Mouse (Mus musculus): ENCODE data around the gene Il17f. TPM values are rescaled to one million over a fixed set of nuclear protein-coding genes. Genes with fewer than 3 reads are reported as not detected.
A peak's percentile ranks its signal among the peaks of the same experiment; 100 is the strongest.

Il17f gene
- total and polyA plus RNA-seq, 2 experiments from 2014 or later: not detected

GRCm38 (mm10) chr1:20825036-20825435 is 34.6 kb upstream of the Il17f start:
- H3K27me3 ChIP-seq (ENCODE audit: insufficient read depth, low read length): no peaks in the 10 kb centered on the region
- no peaks in the 10 kb centered on the region for H3K4me1 ChIP-seq (ENCODE audit: insufficient read depth)
- no peak overlapping the region for H3K27ac ChIP-seq (ENCODE audit: low read depth, low read length)
- H3K4me2 ChIP-seq (ENCODE audit: low read depth): no peak overlapping the region
- ATAC-seq (no peak), DNase-seq (no peak)
- no peak overlapping the region for H3K4me3 ChIP-seq (ENCODE audit: low read depth, low read length)
- no peak overlapping the region for H3K9ac ChIP-seq
- TF ChIP-seq CTCF (IDR thresholded peaks at IDR 0.05; ENCODE audit: low read depth): no peak
- H3K36me3 ChIP-seq (ENCODE audit: insufficient read depth): no peaks in the 10 kb centered on the region
- H3K9me3 ChIP-seq (ENCODE audit: low read length): no peaks in the 10 kb centered on the region

GRCm38 (mm10) chr1:20823906-20824305 is 33.5 kb upstream of the Il17f start:
- 6% methylated on average over 2 of the region's 2 CpGs for WGBS

GRCm38 (mm10) chr1:20823471-20823870 is 33.1 kb upstream of the Il17f start:
- ATAC-seq: no peak
- Histone ChIP-seq H3K27ac (ENCODE audit: low read depth, low read length) (no peak overlapping the region), H3K4me3 (ENCODE audit: low read depth, low read length) (no peak overlapping the region), H3K9ac (no peak overlapping the region), H3K4me1 (ENCODE audit: insufficient read depth) (no peaks in the 10 kb centered on the region), H3K36me3 (ENCODE audit: insufficient read depth) (no peaks in the 10 kb centered on the region), H3K9me3 (ENCODE audit: low read length) (no peaks in the 10 kb centered on the region), H3K4me2 (ENCODE audit: low read depth) (no peak overlapping the region), H3K27me3 (ENCODE audit: insufficient read depth, low read length) (no peaks in the 10 kb centered on the region)
- no peak for TF ChIP-seq CTCF (IDR thresholded peaks at IDR 0.05; ENCODE audit: low read depth)
- WGBS: 16% methylated on average over 4 of the region's 4 CpGs
- no peak for DNase-seq

More at GRCm38 (mm10) chr1:20823906-20824305, 33.5 kb upstream of the Il17f start:
- no peak overlapping the region for H3K9ac ChIP-seq
- H3K36me3 ChIP-seq (ENCODE audit: insufficient read depth): no peaks in the 10 kb centered on the region
- no peak overlapping the region for H3K4me3 ChIP-seq (ENCODE audit: low read depth, low read length)
- H3K4me1 ChIP-seq (ENCODE audit: insufficient read depth): no peaks in the 10 kb centered on the region
- no peak for TF ChIP-seq CTCF (IDR thresholded peaks at IDR 0.05; ENCODE audit: low read depth)
- H3K27me3 ChIP-seq (ENCODE audit: insufficient read depth, low read length): no peaks in the 10 kb centered on the region
- DNase-seq: no peak
- H3K4me2 ChIP-seq (ENCODE audit: low read depth): no peak overlapping the region
- no peak overlapping the region for H3K27ac ChIP-seq (ENCODE audit: low read depth, low read length)
- no peak for ATAC-seq
- H3K9me3 ChIP-seq (ENCODE audit: low read length): no peaks in the 10 kb centered on the region

- Histone ChIP-seq H3K4me2 (ENCODE audit: low read depth) (no peak overlapping the region), H3K36me3 (ENCODE audit: insufficient read depth) (no peaks in the 10 kb centered on the region), H3K9me3 (ENCODE audit: low read length) (no peaks in the 10 kb centered on the region), H3K4me3 (ENCODE audit: low read depth, low read length) (no peak overlapping the region), H3K27ac (ENCODE audit: low read depth, low read length) (no peak overlapping the region), H3K9ac (no peak overlapping the region), H3K27me3 (ENCODE audit: insufficient read depth, low read length) (no peaks in the 10 kb centered on the region), H3K4me1 (ENCODE audit: insufficient read depth) (no peaks in the 10 kb centered on the region)
- ATAC-seq (no peak), DNase-seq (no peak)
- no peak for TF ChIP-seq CTCF (IDR thresholded peaks at IDR 0.05; ENCODE audit: low read depth)
- 87% methylated on average over 4 of the region's 4 CpGs for WGBS
These were observed 30.5 kb upstream of the Il17f start for GRCm38 (mm10) chr1:20820959-20821358.

- Histone ChIP-seq H3K27ac (ENCODE audit: low read depth, low read length) (no peak within 1 kb of the TSS), H3K27me3 (ENCODE audit: insufficient read depth, low read length) (no peaks in the 10 kb centered on the region), H3K4me2 (ENCODE audit: low read depth) (peak within 1 kb of the TSS; percentile 93), H3K9me3 (ENCODE audit: low read length) (no peaks in the 10 kb centered on the region), H3K9ac (0 out of 2 replicates have a peak within 1 kb of the TSS, but pooled peaks have one; percentile 3), H3K36me3 (ENCODE audit: insufficient read depth) (no peaks in the 10 kb centered on the region), H3K4me3 (ENCODE audit: low read depth, low read length) (peak within 1 kb of the TSS; percentile 56), H3K4me1 (ENCODE audit: insufficient read depth) (no peaks in the 10 kb centered on the region)
- WGBS: under 1% methylated on average over 52 of the region's 52 CpGs
- peak; percentile 96 for DNase-seq
- no peak for TF ChIP-seq CTCF (IDR thresholded peaks at IDR 0.05; ENCODE audit: low read depth)
- ATAC-seq: peak; percentile 100
These were observed 29.6 kb upstream of the Il17f start, which contains the start of gene Mcm3 for GRCm38 (mm10) chr1:20819771-20820605. TSS of gene Mcm3 (minus strand) at chr1:20820312.

GRCm38 (mm10) chr1:20817596-20817995 is 27.2 kb upstream of the Il17f start:
- no peak overlapping the region for H3K4me2 ChIP-seq (ENCODE audit: low read depth)
- ATAC-seq (no peak), DNase-seq (no peak)
- TF ChIP-seq CTCF (IDR thresholded peaks at IDR 0.05; ENCODE audit: low read depth): no peak
- no peak overlapping the region for H3K4me3 ChIP-seq (ENCODE audit: low read depth, low read length)
- no peaks in the 10 kb centered on the region for H3K4me1 ChIP-seq (ENCODE audit: insufficient read depth)
- no peak overlapping the region for H3K9ac ChIP-seq
- H3K9me3 ChIP-seq (ENCODE audit: low read length): no peaks in the 10 kb centered on the region
- H3K27me3 ChIP-seq (ENCODE audit: insufficient read depth, low read length): no peaks in the 10 kb centered on the region
- no peak overlapping the region for H3K27ac ChIP-seq (ENCODE audit: low read depth, low read length)
- 59% methylated on average over 12 of the region's 12 CpGs for WGBS
- H3K36me3 ChIP-seq (ENCODE audit: insufficient read depth): no peaks in the 10 kb centered on the region

- Histone ChIP-seq H3K9me3 (ENCODE audit: low read length) (no peaks in the 10 kb centered on the region), H3K4me3 (ENCODE audit: low read depth, low read length) (no peak overlapping the region), H3K9ac (no peak overlapping the region), H3K27me3 (ENCODE audit: insufficient read depth, low read length) (no peaks in the 10 kb centered on the region), H3K27ac (ENCODE audit: low read depth, low read length) (no peak overlapping the region), H3K4me1 (ENCODE audit: insufficient read depth) (no peaks in the 10 kb centered on the region), H3K4me2 (ENCODE audit: low read depth) (no peak overlapping the region), H3K36me3 (ENCODE audit: insufficient read depth) (no peaks in the 10 kb centered on the region)
- 86% methylated on average over 9 of the region's 9 CpGs for WGBS
- no peak for TF ChIP-seq CTCF (IDR thresholded peaks at IDR 0.05; ENCODE audit: low read depth)
- ATAC-seq: no peak
- DNase-seq: no peak
These were observed 26.8 kb upstream of the Il17f start for GRCm38 (mm10) chr1:20817172-20817571.
